Mouse (Mus musculus): Measurements from ENCODE around the gene Ankrd44.

DNA sequence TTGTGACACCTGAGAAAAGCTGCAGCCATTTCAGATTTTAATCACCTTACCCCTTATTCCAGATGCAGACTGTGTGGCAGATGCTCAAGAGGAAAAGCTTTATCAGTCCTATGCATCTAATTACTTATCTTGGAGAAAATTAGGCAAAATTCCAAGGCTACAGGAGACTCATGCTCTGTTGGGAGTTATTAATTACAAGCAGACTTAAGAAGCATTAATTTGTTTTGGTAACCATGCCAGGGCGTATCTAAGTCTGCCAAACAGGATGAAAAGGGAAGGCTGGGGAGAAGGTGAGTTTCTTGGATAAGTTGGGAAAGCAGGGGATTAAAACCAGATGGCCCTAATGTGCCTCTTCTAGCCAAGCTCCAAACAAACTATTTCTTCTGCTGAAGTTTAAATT is 222.7 kb downstream of the Ankrd44 start:
- TF ChIP-seq CEBPB (IDR thresholded peaks at IDR 0.05; ENCODE audit: insufficient read depth, poor library complexity, severe bottlenecking) (no peak), TCF12 (IDR thresholded peaks at IDR 0.05; ENCODE audit: insufficient read depth, poor library complexity, severe bottlenecking) (no peak), POLR2A (IDR thresholded peaks at IDR 0.05; ENCODE audit: insufficient read length, low read depth) (no peak), MAX (IDR thresholded peaks at IDR 0.05; ENCODE audit: low read depth) (no peak), MYOD1 (IDR thresholded peaks at IDR 0.05; ENCODE audit: control insufficient read depth in 1 of 3, insufficient read length in 2 of 3, low read depth in 2 of 3) (no peak), POLR2AphosphoS2 (IDR thresholded peaks at IDR 0.05; ENCODE audit: insufficient read length, low read depth) (no peak), USF1 (IDR thresholded peaks at IDR 0.05; ENCODE audit: low read depth) (no peak), E2F4 (IDR thresholded peaks at IDR 0.05; ENCODE audit: insufficient read depth) (no peak), MYOG (IDR thresholded peaks at IDR 0.05; ENCODE audit: control insufficient read depth in 1 of 3, insufficient read depth in 1 of 3, insufficient read length in 2 of 3, low read depth in 2 of 3) (no peak), REST (IDR thresholded peaks at IDR 0.05; ENCODE audit: insufficient read depth, insufficient read length) (no peak), SRF (IDR thresholded peaks at IDR 0.05; ENCODE audit: control insufficient read depth, insufficient read length, low read depth) (no peak)

All from myocyte (in vitro differentiated cells).